Mouse (Mus musculus) midbrain, postnatal 0 days (tissue): Measurements from ENCODE around the gene Tmem240. TPM values are rescaled to one million over a fixed set of nuclear protein-coding genes. Genes with fewer than 3 reads are reported as not detected.
A peak's percentile ranks its signal among the peaks of the same experiment; 100 is the strongest.
"Not testable (repeated sequence)": the region's sequence is repeated elsewhere in the genome, so short reads cannot be mapped to it uniquely, and the experiment has no call there.

ENCODE experiments used
- ATAC-seq: fragments of 200-750 bp; cut with Nextera tagmentation; 2 replicates; pipeline ENCODE4 v1.8.0; 2017; ENCODE audit warnings: moderate number of reproducible peaks, mild to moderate bottlenecking, moderate TSS enrichment, moderate library complexity; ENCODE audit not compliant: low FRiP score
- DNase-seq: peaks from one replicate; pipeline ENCODE4 v3.0.0-alpha.2; 2015; ENCODE audit warnings: low spot score
- H3K27ac ChIP-seq: fragments of 300-500 bp; sonication (generic); 2 replicates; pipeline ENCODE4 v1.5.1; 2014; ENCODE audit warnings: low read depth, mild to moderate bottlenecking, low read length, mixed read lengths
- H3K27me3 ChIP-seq: fragments of 300-500 bp; sonication (generic); 2 replicates; pipeline ENCODE4 v1.6.1; 2014; ENCODE audit warnings: low read length, control low read depth, mixed read lengths; ENCODE audit not compliant: insufficient read depth
- H3K36me3 ChIP-seq: fragments of 300-500 bp; sonication (generic); 2 replicates; pipeline ENCODE4 v1.6.1; 2014; ENCODE audit warnings: low read length, control low read depth, mixed read lengths; ENCODE audit not compliant: insufficient read depth
- H3K4me1 ChIP-seq: fragments of 300-500 bp; sonication (generic); 2 replicates; pipeline ENCODE4 v1.6.1; 2014; ENCODE audit warnings: mild to moderate bottlenecking, control low read depth, antibody characterized with exemption, low read length, mixed read lengths; ENCODE audit not compliant: insufficient read depth
- H3K4me2 ChIP-seq: fragments of 300-500 bp; sonication (generic); 2 replicates; pipeline ENCODE4 v1.6.1; 2014; ENCODE audit warnings: low read depth, mild to moderate bottlenecking, low read length, mixed read lengths; ENCODE audit not compliant: poor library complexity, severe bottlenecking
- H3K4me3 ChIP-seq: fragments of 300-500 bp; sonication (generic); 2 replicates; pipeline ENCODE4 v1.5.1; 2014; ENCODE audit warnings: low read depth, mild to moderate bottlenecking, low read length, moderate library complexity
- H3K9ac ChIP-seq: fragments of 300-500 bp; sonication (generic); replicated peaks from 2 replicates; pipeline ENCODE4 v1.6.1; 2014; ENCODE audit warnings: mild to moderate bottlenecking, low read length, moderate library complexity, mixed read lengths; ENCODE audit not compliant: poor library complexity, severe bottlenecking
- H3K9me3 ChIP-seq: fragments of 300-500 bp; sonication (generic); 2 replicates; pipeline ENCODE4 v1.6.1; 2016; ENCODE audit warnings: low read length, control low read depth
- CTCF ChIP-seq: IDR thresholded peaks from 2 replicates; pipeline ENCODE4 v1.5.1; 2016; ENCODE audit warnings: antibody characterized with exemption, mild to moderate bottlenecking
- WGBS: fragments of 180-500 bp; shearing (Covaris S2); extraction: QIAGEN DNeasy Blood & Tissue Kit; methylation state at CpG from one replicate; pipeline ENCODE4 v1.1.7; 2014; 5-methylcytosine and 5-hydroxymethylcytosine counted together
- polyA plus RNA-seq: library from polyadenylated mRNA; unstranded; fragments of >200 nt; fragmentation: Nextera tagmentation; extraction: Ambion mirVana; gene quantifications from 2 replicates; pipeline ENCODE4 v1.2.1, GENCODE M21; 2015
- total RNA-seq: library from RNA; depleted of rRNA; stranded (reverse); fragments of >200 nt; gene quantifications from 2 replicates; pipeline ENCODE4 v1.2.3, GENCODE M21; 2014

Gene Tmem240
- total and polyA plus RNA-seq, 2 experiments from 2014 or later: 34.9 to 78.0 TPM

GRCm38 (mm10) chr4:155739152-155739551 lies 4.6 kb downstream of the Tmem240 start:
- no peak overlapping the region for H3K4me2 ChIP-seq
- peaks cover 49% of the 10 kb centered on the region for H3K36me3 ChIP-seq
- H3K4me3 ChIP-seq: no peak overlapping the region
- H3K27me3 ChIP-seq: no peaks in the 10 kb centered on the region
- no peak for TF ChIP-seq CTCF
- H3K27ac ChIP-seq: no peak overlapping the region
- H3K9me3 ChIP-seq: no peaks in the 10 kb centered on the region
- no peak for ATAC-seq
- H3K4me1 ChIP-seq: 0 out of 2 replicates have a peak, but pooled peaks cover 7% of the 10 kb centered on the region
- DNase-seq: no peak
- WGBS: 85% methylated on average over 6 of the region's 6 CpGs
- H3K9ac ChIP-seq: no peak overlapping the region

DNA sequence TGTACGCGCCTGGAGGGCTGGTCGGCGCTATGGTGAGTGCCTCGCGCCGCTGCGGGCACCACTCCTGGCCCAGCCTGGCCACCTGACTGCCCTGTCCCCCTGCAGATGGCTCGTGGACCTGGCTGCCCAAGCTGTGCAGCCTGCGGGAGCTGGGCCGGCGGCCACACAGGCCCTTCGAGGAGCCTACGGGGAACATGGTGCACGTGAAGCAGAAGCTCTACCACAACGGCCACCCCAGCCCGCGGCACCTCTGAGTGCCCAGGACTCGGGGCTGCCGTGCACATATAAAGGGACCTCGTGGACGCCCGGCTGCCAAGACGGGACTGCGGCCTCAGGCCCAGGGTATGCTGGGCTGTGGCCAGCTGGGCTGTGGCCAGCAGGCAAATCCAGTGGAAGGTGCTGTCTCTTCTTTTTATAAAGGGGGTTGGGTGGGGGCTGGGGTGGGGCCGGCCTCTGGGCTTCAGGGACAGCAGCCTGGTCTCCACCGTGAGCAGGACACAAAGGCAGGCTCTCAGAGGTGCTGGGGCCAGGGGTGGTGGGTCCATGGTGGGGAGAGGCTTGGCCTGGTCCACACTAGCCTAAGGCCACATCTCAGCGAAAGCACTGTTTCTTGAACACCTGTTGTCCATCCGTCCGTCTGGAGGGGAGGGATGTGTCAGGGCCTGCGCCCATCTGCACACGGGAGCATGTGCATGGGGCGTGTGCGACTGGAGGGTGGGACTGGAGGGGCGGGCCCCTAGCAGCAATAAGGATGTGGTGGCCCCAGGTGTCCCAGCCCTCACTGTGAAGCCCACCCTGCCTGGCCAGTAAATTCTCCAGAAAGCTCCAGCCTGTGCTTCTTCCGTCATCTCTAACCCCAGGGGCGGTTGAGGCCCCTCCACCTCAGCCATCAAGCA lies 5.4 kb downstream of the Tmem240 start:
- Histone ChIP-seq H3K4me3 (no peak overlapping the region), H3K9ac (0 out of 2 replicates have a peak overlapping the region, but pooled peaks have one; percentile 4), H3K4me2 (no peak overlapping the region), H3K36me3 (peaks cover 55% of the 10 kb centered on the region), H3K4me1 (0 out of 2 replicates have a peak, but pooled peaks cover 7% of the 10 kb centered on the region), H3K27me3 (no peaks in the 10 kb centered on the region), H3K27ac (no peak overlapping the region), H3K9me3 (no peaks in the 10 kb centered on the region)
- no peak for TF ChIP-seq CTCF
- ATAC-seq (no peak), DNase-seq (peak; percentile 45)
- 79% methylated on average over 37 of the region's 37 CpGs for WGBS

DNA sequence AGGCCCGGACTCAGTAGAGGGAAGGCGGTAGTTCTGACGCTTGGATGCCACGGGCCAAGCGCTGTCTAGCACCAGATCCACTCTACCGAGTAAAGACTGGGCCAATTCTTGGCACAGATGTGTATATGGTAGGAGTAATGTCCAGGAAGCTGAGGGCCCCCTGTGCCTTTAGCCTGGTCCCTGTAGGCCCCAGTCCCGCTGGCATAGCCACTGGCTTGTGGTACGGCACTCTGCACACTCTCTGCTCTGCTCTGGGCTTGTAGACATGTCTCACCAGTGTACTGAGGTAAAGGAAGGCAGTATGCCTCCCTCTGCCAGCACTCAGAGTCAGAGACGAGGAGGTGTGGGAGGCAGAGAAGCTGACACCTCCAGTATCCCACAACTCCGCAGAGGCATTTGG lies 6.1 kb downstream of the Tmem240 start:
- peaks cover 55% of the 10 kb centered on the region for H3K36me3 ChIP-seq
- not testable (repeated sequence) for H3K9ac ChIP-seq, H3K4me3 ChIP-seq

GRCm38 (mm10) chr4:155742684-155743083 lies 8.1 kb downstream of the Tmem240 start:
- no peak overlapping the region for H3K27ac ChIP-seq
- DNase-seq: no peak
- H3K36me3 ChIP-seq: peaks cover 70% of the 10 kb centered on the region

More for the DNA sequence above, 6.1 kb downstream of the Tmem240 start:
- H3K4me2 ChIP-seq, H3K27me3 ChIP-seq, ATAC-seq, H3K4me1 ChIP-seq, DNase-seq, H3K27ac ChIP-seq, H3K9me3 ChIP-seq: not testable (repeated sequence)
- 91% methylated on average over 10 of the region's 10 CpGs for WGBS

DNA sequence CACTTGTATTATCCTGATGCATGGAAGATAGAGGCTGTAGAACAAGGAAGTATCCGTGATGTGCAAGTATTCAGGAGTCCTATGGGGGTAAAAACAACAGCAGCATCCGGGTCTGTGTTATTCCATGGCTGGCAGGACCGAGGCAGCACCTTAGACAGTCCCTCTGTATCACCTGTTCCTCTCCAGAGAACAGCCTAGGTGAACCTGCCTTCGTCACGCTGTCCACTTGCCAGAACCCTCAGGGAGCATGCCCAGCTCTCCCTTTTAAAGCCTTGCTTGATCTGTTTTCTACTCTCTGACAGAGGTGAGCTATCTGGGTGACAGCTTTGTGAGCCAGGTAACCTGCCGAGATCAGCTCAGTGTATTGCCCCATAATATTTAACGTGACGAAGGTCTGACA lies 9.9 kb downstream of the Tmem240 start:
- DNase-seq: no peak
- Histone ChIP-seq H3K27ac (no peak overlapping the region), H3K36me3 (peaks cover 73% of the 10 kb centered on the region)

More at GRCm38 (mm10) chr4:155742684-155743083, 8.1 kb downstream of the Tmem240 start:
- TF ChIP-seq CTCF: no peak
- Histone ChIP-seq H3K4me1 (no peaks in the 10 kb centered on the region), H3K9ac (no peak overlapping the region), H3K4me2 (no peak overlapping the region), H3K27me3 (no peaks in the 10 kb centered on the region), H3K4me3 (no peak overlapping the region), H3K9me3 (no peaks in the 10 kb centered on the region)
- 95% methylated on average over 5 of the region's 5 CpGs for WGBS
- no peak for ATAC-seq

GRCm38 (mm10) chr4:155745136-155745535 lies 10.5 kb downstream of the Tmem240 start:
- no peak for DNase-seq
- no peak overlapping the region for H3K4me2 ChIP-seq
- no peaks in the 10 kb centered on the region for H3K4me1 ChIP-seq
- H3K4me3 ChIP-seq: no peak overlapping the region
- H3K36me3 ChIP-seq: peaks cover 73% of the 10 kb centered on the region
- WGBS: 94% methylated on average over 5 of the region's 5 CpGs
- no peaks in the 10 kb centered on the region for H3K9me3 ChIP-seq
- H3K27me3 ChIP-seq: no peaks in the 10 kb centered on the region
- H3K9ac ChIP-seq: no peak overlapping the region
- ATAC-seq: no peak
- H3K27ac ChIP-seq: no peak overlapping the region
- no peak for TF ChIP-seq CTCF

More for the DNA sequence above, 9.9 kb downstream of the Tmem240 start:
- no peak for TF ChIP-seq CTCF
- ATAC-seq: no peak
- WGBS: 97% methylated on average over 8 of the region's 8 CpGs
- H3K9ac ChIP-seq: no peak overlapping the region
- no peaks in the 10 kb centered on the region for H3K27me3 ChIP-seq
- H3K4me3 ChIP-seq: no peak overlapping the region
- no peak overlapping the region for H3K4me2 ChIP-seq
- no peaks in the 10 kb centered on the region for H3K4me1 ChIP-seq
- H3K9me3 ChIP-seq: no peaks in the 10 kb centered on the region
